Mouse (Mus musculus): Measurements from ENCODE around the gene Cpne7. TPM values are rescaled to one million over a fixed set of nuclear protein-coding genes. Genes with fewer than 3 reads are reported as not detected.

Cpne7 gene
- polyA plus RNA-seq, 1 experiment, result 1.5 TPM

DNA sequence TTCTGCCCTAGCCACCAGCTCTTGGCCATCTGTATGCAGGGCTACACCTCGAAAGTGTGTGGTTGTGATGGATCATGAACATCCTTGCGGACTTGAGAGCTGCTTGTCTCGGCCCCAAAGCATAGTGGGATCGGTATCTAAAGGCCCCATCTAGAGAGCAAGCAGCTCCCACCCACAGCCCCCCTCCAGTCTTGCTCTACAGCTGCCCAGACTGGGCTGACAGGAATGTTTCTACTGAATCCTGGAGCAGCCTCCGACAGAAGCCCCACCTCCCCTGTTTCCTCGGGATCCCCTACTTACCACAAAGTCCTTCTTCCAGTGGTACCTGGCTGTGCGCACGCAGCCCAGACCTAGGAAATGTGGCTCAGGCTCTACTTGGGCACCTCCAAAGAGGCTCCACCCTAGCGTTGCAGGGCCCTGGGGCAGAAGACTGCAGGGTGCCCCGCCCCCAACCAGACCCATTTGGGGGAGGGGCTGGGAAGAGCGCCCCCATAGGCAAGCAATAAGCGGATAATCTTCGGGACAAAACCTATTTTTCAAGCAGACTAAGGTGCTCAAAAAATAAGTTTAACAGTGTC lies 40.8 kb downstream of the Cpne7 start, which contains the start of gene Sult5a1:
Gene Sult5a1 (minus strand): TSS at position 428 of the 578 bp plus-strand sequence.
- H3K4me1 ChIP-seq (ENCODE audit: control insufficient read depth, insufficient read depth, low read length), result no peaks in the 10 kb centered on the region; the same call in 1 of the 2 replicates
- 56% methylated on average over 13 of the region's 13 CpGs for WGBS
- H3K27ac ChIP-seq (ENCODE audit: control insufficient read depth, insufficient read depth, low read depth, low read length, poor library complexity), result no peak within 1 kb of the TSS
- no peak within 1 kb of the TSS for H3K4me3 ChIP-seq (replicated peaks; ENCODE audit: control insufficient read depth, low read depth, low read length)
- TF ChIP-seq CTCF (IDR thresholded peaks at IDR 0.05; ENCODE audit: control insufficient read depth, insufficient read depth, low read length) (no peak), POLR2A (IDR thresholded peaks at IDR 0.05; ENCODE audit: borderline replicate concordance, control insufficient read depth, low read depth, low read length) (no peak)

DNA sequence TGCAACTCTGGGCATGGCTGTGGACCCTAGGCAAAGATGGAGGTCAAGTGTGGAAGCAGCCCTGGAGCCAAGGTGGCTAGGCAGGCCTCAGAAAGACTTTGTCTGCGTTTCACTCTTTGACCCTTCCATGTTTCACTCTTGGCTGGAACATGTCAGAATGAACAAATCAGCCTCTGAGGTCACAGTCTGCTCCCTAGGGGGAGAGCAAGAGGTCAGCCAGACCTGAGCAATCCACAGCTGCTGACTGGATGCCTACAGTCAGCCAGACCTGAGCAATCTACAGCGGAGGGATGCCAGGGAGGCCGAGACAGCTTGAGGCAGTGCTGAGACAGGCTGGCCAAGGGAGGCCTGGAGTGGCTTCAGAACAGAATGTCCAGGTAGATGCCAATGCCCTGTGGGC lies 64.2 kb downstream of the Cpne7 start:
- TF ChIP-seq POLR2A (IDR thresholded peaks at IDR 0.05; ENCODE audit: borderline replicate concordance, control insufficient read depth, low read depth, low read length), result no peak
- Histone ChIP-seq H3K4me1 (ENCODE audit: control insufficient read depth, insufficient read depth, low read length) (no peaks in the 10 kb centered on the region), H3K4me3 (replicated peaks; ENCODE audit: control insufficient read depth, low read depth, low read length) (no peak overlapping the region), H3K27ac (ENCODE audit: control insufficient read depth, insufficient read depth, low read depth, low read length, poor library complexity) (no peak overlapping the region)
- 82% methylated on average over 3 of the region's 3 CpGs for WGBS

Other genes with a start within 250 kb of the Cpne7 start
- gene Ankrd11, start 75.1 kb upstream of the Cpne7 start, polyA plus RNA-seq (2011; ENCODE audit: insufficient read depth, insufficient read length, low replicate concordance, missing spikeins), result 38.1 and 78.7 TPM in 2 replicates
- 66.1 and 74.6 TPM in 2 replicates for gene Spg7, start 54.4 kb upstream of the Cpne7 start, polyA plus RNA-seq (2011; ENCODE audit: insufficient read depth, insufficient read length, low replicate concordance, missing spikeins)
- gene Rpl13, start 15.0 kb upstream of the Cpne7 start, polyA plus RNA-seq (2011; ENCODE audit: insufficient read depth, insufficient read length, low replicate concordance, missing spikeins), result 1,064 and 1,759 TPM in 2 replicates
- 0.52 and 1.4 TPM in 2 replicates for gene Sult5a1, start 40.9 kb downstream of the Cpne7 start, polyA plus RNA-seq (2011; ENCODE audit: insufficient read depth, insufficient read length, low replicate concordance, missing spikeins)
- gene Dpep1, start 68.9 kb downstream of the Cpne7 start, polyA plus RNA-seq (2011; ENCODE audit: insufficient read depth, insufficient read length, low replicate concordance, missing spikeins), result 9.7 and 14.2 TPM in 2 replicates
- 62.6 and 88.7 TPM in 2 replicates for gene Chmp1a, start 95.4 kb downstream of the Cpne7 start, polyA plus RNA-seq (2011; ENCODE audit: insufficient read depth, insufficient read length, low replicate concordance, missing spikeins)
- 0.62 TPM in 1 of 2 replicates, not detected in the other for gene Spata33, start 95.5 kb downstream of the Cpne7 start, polyA plus RNA-seq (2011; ENCODE audit: insufficient read depth, insufficient read length, low replicate concordance, missing spikeins)
- gene Cdk10, start 107.5 kb downstream of the Cpne7 start, polyA plus RNA-seq (2011; ENCODE audit: insufficient read depth, insufficient read length, low replicate concordance, missing spikeins), result 32.1 and 71.7 TPM in 2 replicates
- gene Spata2l, start 118.9 kb downstream of the Cpne7 start, polyA plus RNA-seq (2011; ENCODE audit: insufficient read depth, insufficient read length, low replicate concordance, missing spikeins), result 2.8 TPM in 1 of 2 replicates, not detected in the other
- gene Zfp276, start 136.8 kb downstream of the Cpne7 start, polyA plus RNA-seq (2011; ENCODE audit: insufficient read depth, insufficient read length, low replicate concordance, missing spikeins), result 10.9 and 29.2 TPM in 2 replicates
- 12.4 and 30.1 TPM in 2 replicates for gene Vps9d1, start 137.0 kb downstream of the Cpne7 start, polyA plus RNA-seq (2011; ENCODE audit: insufficient read depth, insufficient read length, low replicate concordance, missing spikeins)
- gene Fanca, start 201.2 kb downstream of the Cpne7 start, polyA plus RNA-seq (2011; ENCODE audit: insufficient read depth, insufficient read length, low replicate concordance, missing spikeins), result 45.3 and 60.2 TPM in 2 replicates
- 1.5 TPM in 2 replicates for gene Spire2, start 215.3 kb downstream of the Cpne7 start, polyA plus RNA-seq (2011; ENCODE audit: insufficient read depth, insufficient read length, low replicate concordance, missing spikeins)